Mouse (Mus musculus) heart, postnatal 0 days (tissue): ENCODE results near the gene Plekhg2. TPM values are rescaled to one million over a fixed set of nuclear protein-coding genes. Genes with fewer than 3 reads are reported as not detected.

ENCODE experiments used
- ATAC-seq: fragments of 200-750 bp; cut with Nextera tagmentation; 2 replicates; pipeline ENCODE4 v1.8.0; 2017; ENCODE audit warnings: low read depth, moderate number of reproducible peaks, moderate library complexity; ENCODE audit not compliant: insufficient read depth
- DNase-seq: peaks from one replicate; pipeline ENCODE4 v3.0.0-alpha.2; 2016; ENCODE audit warnings: low spot score
- H3K27ac ChIP-seq: fragments of 300-500 bp; sonication (generic); 2 replicates; pipeline ENCODE4 v1.5.1; 2014; ENCODE audit warnings: low read depth, mild to moderate bottlenecking
- H3K27me3 ChIP-seq: fragments of 300-500 bp; sonication (generic); 2 replicates; pipeline ENCODE4 v1.6.1; 2014; ENCODE audit warnings: low read length, mixed read lengths; ENCODE audit not compliant: control insufficient read depth, insufficient read depth
- H3K36me3 ChIP-seq: fragments of 300-500 bp; sonication (generic); replicated peaks from 2 replicates; pipeline ENCODE4 v1.6.1; 2014; ENCODE audit warnings: low read length, mixed read lengths; ENCODE audit not compliant: control insufficient read depth, insufficient read depth
- H3K4me1 ChIP-seq: fragments of 300-500 bp; sonication (generic); 2 replicates; pipeline ENCODE4 v1.6.1; 2014; ENCODE audit warnings: antibody characterized with exemption; ENCODE audit not compliant: control insufficient read depth, insufficient read depth
- H3K4me2 ChIP-seq: fragments of 300-500 bp; sonication (generic); 2 replicates; pipeline ENCODE4 v1.6.1; 2014; ENCODE audit warnings: low read depth, mild to moderate bottlenecking, low read length, moderate library complexity
- H3K4me3 ChIP-seq: fragments of 300-500 bp; sonication (generic); 2 replicates; pipeline ENCODE4 v1.5.1; 2014; ENCODE audit warnings: low read depth, low read length
- H3K9ac ChIP-seq: fragments of 300-500 bp; sonication (generic); replicated peaks from 2 replicates; pipeline ENCODE4 v1.6.1; 2014; ENCODE audit warnings: low read depth, low read length, mixed read lengths
- H3K9me3 ChIP-seq: fragments of 300-500 bp; sonication (generic); replicated peaks from 2 replicates; pipeline ENCODE4 v1.6.1; 2016; ENCODE audit warnings: low read length; ENCODE audit not compliant: control insufficient read depth
- CTCF ChIP-seq: IDR thresholded peaks from 2 replicates; pipeline ENCODE4 v1.5.1; 2016; ENCODE audit warnings: antibody characterized with exemption, control low read depth, low read depth
- EP300 ChIP-seq: IDR thresholded peaks from 2 replicates; pipeline ENCODE4 v1.6.1; 2016; ENCODE audit warnings: antibody characterized with exemption, low read depth
- WGBS: fragments of 180-500 bp; shearing (Covaris S2); extraction: QIAGEN DNeasy Blood & Tissue Kit; methylation state at CpG from one replicate; pipeline ENCODE4 v1.1.7; 2014; 5-methylcytosine and 5-hydroxymethylcytosine counted together
- polyA plus RNA-seq: library from polyadenylated mRNA; unstranded; fragments of >200 nt; fragmentation: Nextera tagmentation; extraction: Ambion mirVana; gene quantifications from 2 replicates; pipeline ENCODE4 v1.2.1, GENCODE M21; 2015
- total RNA-seq: library from RNA; depleted of rRNA; stranded (reverse); fragments of >200 nt; gene quantifications from 2 replicates; pipeline ENCODE4 v1.2.3, GENCODE M21; 2014; ENCODE audit warnings: low replicate concordance

Plekhg2 gene
- total and polyA plus RNA-seq, 2 experiments from 2014 or later, result 13.7 to 41.7 TPM

GRCm38 (mm10) chr7:28355221-28355620 is 17.2 kb downstream of the Plekhg2 start:
- H3K27me3 ChIP-seq, result no peaks in the 10 kb centered on the region
- no peak overlapping the region for H3K4me3 ChIP-seq
- WGBS, result 91% methylated on average over 3 of the region's 3 CpGs
- H3K4me1 ChIP-seq, result peaks cover 24% of the 10 kb centered on the region
- H3K4me2 ChIP-seq, result no peak overlapping the region
- H3K9me3 ChIP-seq, result no peaks in the 10 kb centered on the region
- H3K36me3 ChIP-seq, result peaks cover 46% of the 10 kb centered on the region
- TF ChIP-seq EP300, result no peak
- TF ChIP-seq CTCF, result no peak
- peak overlapping the region; percentile 30; the same call in 1 of the 2 replicates for H3K27ac ChIP-seq
- DNase-seq, result no peak
- H3K9ac ChIP-seq, result no peak overlapping the region
- ATAC-seq, result no peak

GRCm38 (mm10) chr7:28354596-28354995 is 17.8 kb downstream of the Plekhg2 start:
- Histone ChIP-seq H3K27ac (no peak overlapping the region), H3K4me2 (no peak overlapping the region), H3K9me3 (no peaks in the 10 kb centered on the region), H3K9ac (no peak overlapping the region), H3K36me3 (peaks cover 40% of the 10 kb centered on the region), H3K4me3 (no peak overlapping the region), H3K27me3 (no peaks in the 10 kb centered on the region), H3K4me1 (peaks cover 28% of the 10 kb centered on the region)
- ATAC-seq (no peak), DNase-seq (no peak)
- WGBS, result 89% methylated on average over 3 of the region's 3 CpGs
- TF ChIP-seq CTCF, result no peak
- no peak for TF ChIP-seq EP300

- DNase-seq, result no peak
- no peaks in the 10 kb centered on the region for H3K27me3 ChIP-seq
- no peak overlapping the region for H3K9ac ChIP-seq
- H3K27ac ChIP-seq, result no peak overlapping the region
- 88% methylated on average over 3 of the region's 3 CpGs for WGBS
- H3K36me3 ChIP-seq, result peaks cover 35% of the 10 kb centered on the region
- no peaks in the 10 kb centered on the region for H3K9me3 ChIP-seq
- no peak overlapping the region for H3K4me2 ChIP-seq
- H3K4me1 ChIP-seq, result peaks cover 29% of the 10 kb centered on the region
- ATAC-seq, result no peak
- H3K4me3 ChIP-seq, result no peak overlapping the region
- no peak for TF ChIP-seq CTCF
- no peak for TF ChIP-seq EP300
These were observed 18.3 kb downstream of the Plekhg2 start for GRCm38 (mm10) chr7:28354113-28354581.

- H3K27ac ChIP-seq, result no peak overlapping the region
- TF ChIP-seq EP300 (no peak), CTCF (0 out of 2 replicates have a peak, but pooled peaks have one; percentile 10)
- ATAC-seq (no peak), DNase-seq (no peak)
- H3K4me3 ChIP-seq, result no peak overlapping the region
- H3K36me3 ChIP-seq, result peaks cover 30% of the 10 kb centered on the region
- 91% methylated on average over 2 of the region's 2 CpGs for WGBS
- no peak overlapping the region for H3K9ac ChIP-seq
- H3K4me1 ChIP-seq, result peaks cover 29% of the 10 kb centered on the region
- H3K9me3 ChIP-seq, result no peaks in the 10 kb centered on the region
- H3K27me3 ChIP-seq, result no peaks in the 10 kb centered on the region
- H3K4me2 ChIP-seq, result no peak overlapping the region
These were observed 19.1 kb downstream of the Plekhg2 start for GRCm38 (mm10) chr7:28353267-28353666.

GRCm38 (mm10) chr7:28351676-28352191 is 20.7 kb downstream of the Plekhg2 start:
- H3K4me3 ChIP-seq, result peak overlapping the region; percentile 94
- peak overlapping the region; percentile 86; the same call in 1 of the 2 replicates for H3K27ac ChIP-seq
- peak overlapping the region; percentile 97 for H3K4me2 ChIP-seq
- ATAC-seq (no peak), DNase-seq (no peak)
- H3K9ac ChIP-seq, result peak overlapping the region; percentile 97
- peaks cover 16% of the 10 kb centered on the region for H3K4me1 ChIP-seq
- peaks cover 30% of the 10 kb centered on the region for H3K36me3 ChIP-seq
- H3K9me3 ChIP-seq, result no peaks in the 10 kb centered on the region
- 41% methylated on average over 4 of the region's 4 CpGs for WGBS
- TF ChIP-seq EP300 (no peak), CTCF (0 out of 2 replicates have a peak, but pooled peaks have one; percentile 7)
- H3K27me3 ChIP-seq, result no peaks in the 10 kb centered on the region
